Mouse (Mus musculus) E14TG2a.4 (cell line): Measurements from ENCODE around the gene Trim2.

ENCODE experiments used
- CTCF ChIP-seq: conservative IDR thresholded peaks from 2 replicates; pipeline ENCODE4 v1.5.1; 2014; ENCODE audit warnings: low read length
- NANOG ChIP-seq: IDR thresholded peaks from 2 replicates; pipeline ENCODE4 v1.6.1; 2014; ENCODE audit warnings: borderline replicate concordance, low read length, mixed read lengths

GRCm38 (mm10) chr3:84180304-84180703, 126.4 kb downstream of the Trim2 start:
- no peak for TF ChIP-seq NANOG
- no peak for TF ChIP-seq CTCF
